Mouse (Mus musculus): ENCODE data around the gene Gm29110. TPM values are rescaled to one million over a fixed set of nuclear protein-coding genes. Genes with fewer than 3 reads are reported as not detected.

Gene Gm29110
- not detected for polyA plus RNA-seq (2014; fragmentation: Illumina TruSeq; extraction: RNeasy Lipid Tissue Mini Kit (QIAGEN cat#74804); ENCODE audit: insufficient read depth, low read depth, low replicate concordance)

GRCm38 (mm10) chrY:74470231-74470630 is at the start of gene Gm29110:
Gene Gm29110, plus strand, starts transcription at chrY:74470531.

Other genes with a start within 250 kb of the Gm29110 start
- gene Gm21913, start 153.4 kb downstream of the Gm29110 start, polyA plus RNA-seq (2014; fragmentation: Illumina TruSeq; extraction: RNeasy Lipid Tissue Mini Kit (QIAGEN cat#74804); ENCODE audit: insufficient read depth, low read depth, low replicate concordance) = not detected

Measured in lung, adult 10 weeks (tissue).